Mouse (Mus musculus) monocyte, adult 2 months (primary cell): Measurements from ENCODE around the gene Cavin4.
"Not testable (repeated sequence)": the region's sequence is repeated elsewhere in the genome, so short reads cannot be mapped to it uniquely, and the experiment has no call there.

Experiments used
- DNase-seq, 2 experiments: peaks; one replicate each; pipeline ENCODE4 v3.0.0; 2022; ENCODE audit warnings: low spot score in 2 of 2, low read depth in 1 of 2

Gene Cavin4

GRCm38 (mm10) chr4:48667279-48667678 lies 4.0 kb downstream of the Cavin4 start:
- no peak for DNase-seq

GRCm38 (mm10) chr4:48672915-48673314 lies 9.6 kb downstream of the Cavin4 start:
- no peak for DNase-seq

- no peak for DNase-seq
Observed at GRCm38 (mm10) chr4:48674412-48674811, 11.1 kb downstream of the Cavin4 start.

GRCm38 (mm10) chr4:48676570-48677185 lies 13.4 kb downstream of the Cavin4 start:
- no peak for DNase-seq

DNA sequence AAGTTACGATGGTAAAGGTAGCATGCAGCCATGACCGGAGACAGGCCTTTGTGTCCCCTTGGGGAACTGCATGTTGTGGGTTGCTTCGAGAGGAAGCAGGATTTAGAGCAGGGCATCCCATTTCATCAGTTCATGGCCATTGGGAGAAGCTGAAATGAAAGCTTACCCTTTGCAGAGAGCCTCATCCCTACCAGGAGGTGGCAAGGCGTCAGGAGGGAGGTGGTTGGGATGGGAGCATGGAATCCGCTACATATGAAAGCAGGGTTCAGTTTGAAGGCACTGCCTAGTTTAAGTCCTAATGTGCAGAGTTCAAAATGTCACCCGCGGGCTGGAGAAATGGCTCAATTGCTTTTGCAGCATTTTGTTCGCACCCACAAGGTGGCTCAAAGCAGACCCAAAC lies 14.0 kb downstream of the Cavin4 start:
- no peak for DNase-seq

DNA sequence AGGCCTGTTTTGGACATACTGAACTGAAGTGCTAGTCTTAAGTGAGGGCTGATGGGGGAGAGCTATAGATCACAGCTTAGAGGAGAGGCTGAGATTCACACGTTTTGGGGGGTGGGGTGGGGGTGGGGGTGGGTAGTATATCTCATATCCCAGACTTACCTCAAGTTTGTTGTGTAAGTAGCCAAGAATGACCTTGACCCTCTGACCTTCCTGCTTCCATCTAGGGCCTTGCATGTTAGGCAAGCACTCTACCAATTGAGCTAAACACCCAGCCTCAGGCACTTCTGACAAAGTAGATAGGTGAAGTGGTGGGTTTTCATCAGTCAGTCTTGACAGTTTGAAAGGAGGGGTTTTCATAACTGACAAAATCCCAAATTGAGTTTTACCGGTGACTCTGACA lies 14.5 kb downstream of the Cavin4 start:
- no peak for DNase-seq

DNA sequence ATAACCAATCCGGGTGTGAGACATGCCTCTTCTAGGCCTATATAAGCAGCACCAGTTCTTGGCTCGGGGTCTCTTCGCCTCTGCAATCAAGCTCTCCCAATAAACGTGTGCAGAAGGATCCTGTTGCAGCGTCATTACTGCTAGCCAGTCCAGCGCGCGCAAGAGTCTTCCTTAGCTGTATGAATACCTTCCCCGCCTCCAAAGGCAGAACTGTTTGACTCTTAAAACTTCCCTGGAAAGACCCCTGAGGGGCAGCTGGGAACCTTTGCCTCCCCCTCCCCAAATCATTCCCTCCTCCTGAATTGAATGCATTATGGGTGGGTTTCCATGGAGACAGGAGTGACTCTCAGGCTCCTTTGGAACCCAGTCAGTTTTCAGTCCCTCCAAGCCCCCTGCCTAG lies 15.5 kb downstream of the Cavin4 start:
- no peak for DNase-seq

- not testable (repeated sequence) for DNase-seq
Observed at GRCm38 (mm10) chr4:48679728-48680127, 16.4 kb downstream of the Cavin4 start.

DNA sequence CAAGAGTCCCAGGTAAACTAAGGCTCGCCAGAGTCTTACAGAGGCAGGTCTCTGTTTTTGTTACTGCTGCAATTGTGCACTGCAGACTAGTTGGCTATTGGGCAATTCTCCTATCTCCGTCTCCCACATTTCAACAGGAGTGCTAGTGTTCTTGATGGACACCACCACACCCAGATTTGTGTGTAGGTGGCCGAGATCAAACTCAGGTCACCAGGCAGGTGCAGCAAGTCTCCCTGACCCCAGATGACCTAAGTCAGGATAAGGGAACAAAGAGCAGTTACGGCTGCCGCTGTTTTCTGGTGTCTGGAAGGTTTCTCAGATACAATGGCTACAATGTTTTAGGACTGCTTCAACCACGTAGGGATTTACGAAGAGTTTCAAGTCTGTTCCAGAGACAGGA lies 16.9 kb downstream of the Cavin4 start:
- DNase-seq, result no peak

- no peak for DNase-seq
Observed at GRCm38 (mm10) chr4:48680648-48681343, 17.5 kb downstream of the Cavin4 start.

DNA sequence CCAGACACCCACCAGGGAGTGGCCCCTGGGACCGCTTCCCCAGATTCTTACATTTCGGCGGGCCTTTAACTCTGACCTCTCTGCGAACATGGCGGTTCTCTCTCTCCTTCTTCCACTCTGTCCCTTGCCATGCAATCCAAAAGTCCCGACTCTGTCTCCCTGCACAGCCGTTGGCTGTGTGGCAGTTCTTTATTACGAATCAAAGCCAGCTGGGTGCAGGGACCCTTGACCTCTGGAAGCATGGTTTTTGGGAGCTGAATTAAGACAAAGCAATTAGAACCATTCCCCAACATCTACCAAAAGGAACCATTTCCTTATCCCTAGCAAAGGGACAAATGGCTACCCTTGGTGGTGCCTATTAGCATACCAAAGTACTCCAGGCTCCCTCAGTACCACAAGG lies 19.8 kb downstream of the Cavin4 start:
- no peak for DNase-seq

DNA sequence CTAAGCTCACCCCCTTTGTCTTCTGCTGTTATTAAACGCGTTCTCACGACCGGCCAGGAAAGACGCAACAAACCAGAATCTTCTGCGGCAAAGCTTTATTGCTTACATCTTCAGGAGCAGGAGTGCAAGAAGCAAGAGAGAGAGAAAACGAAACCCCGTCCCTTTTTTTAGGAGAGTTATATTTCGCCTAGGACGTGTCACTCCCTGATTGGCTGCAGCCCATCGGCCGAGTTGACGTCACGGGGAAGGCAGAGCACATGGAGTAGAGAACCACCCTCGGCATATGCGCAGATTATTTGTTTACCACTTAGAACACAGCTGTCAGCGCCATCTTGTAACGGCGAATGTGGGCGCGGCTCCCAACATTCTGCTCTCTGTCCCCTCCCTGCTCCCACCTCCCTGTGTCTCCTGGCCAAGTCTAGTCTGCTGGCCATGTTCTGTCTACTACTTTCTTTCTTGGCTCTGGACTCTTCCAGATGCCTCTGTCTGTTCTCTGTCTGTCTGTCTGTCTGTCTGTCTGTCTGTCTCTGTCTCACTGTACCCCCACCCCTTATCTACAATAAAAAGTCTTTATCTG lies 20.4 kb downstream of the Cavin4 start:
- not testable (repeated sequence) for DNase-seq

DNA sequence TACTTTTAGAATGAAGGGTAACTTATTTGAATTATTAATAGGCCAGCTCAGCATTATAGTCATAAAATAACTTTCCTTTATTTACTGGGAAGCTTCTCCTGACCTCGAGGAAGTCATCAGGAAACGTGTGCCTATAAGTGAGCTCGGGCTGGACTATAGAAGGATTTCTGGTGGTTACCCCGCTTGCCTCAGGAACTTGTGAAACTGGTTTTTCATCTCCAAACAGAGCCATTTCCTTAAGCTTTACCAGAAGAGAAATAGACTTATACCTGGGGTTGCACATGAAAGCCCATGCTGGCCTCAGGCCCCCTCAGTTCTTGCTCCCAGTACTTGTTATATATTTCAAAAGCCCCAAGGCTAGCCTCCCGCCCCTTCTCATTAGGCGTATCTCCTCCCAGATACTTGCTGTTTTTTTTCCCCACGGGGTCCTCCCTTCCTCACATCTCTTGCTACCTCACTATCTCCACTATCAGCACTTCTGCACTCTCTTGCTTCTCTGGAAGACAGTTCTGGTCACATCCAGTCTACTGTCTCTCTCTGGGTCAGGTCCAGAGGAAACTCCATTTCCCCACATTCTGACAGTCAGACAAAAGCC lies 21.4 kb downstream of the Cavin4 start:
- no peak for DNase-seq

DNA sequence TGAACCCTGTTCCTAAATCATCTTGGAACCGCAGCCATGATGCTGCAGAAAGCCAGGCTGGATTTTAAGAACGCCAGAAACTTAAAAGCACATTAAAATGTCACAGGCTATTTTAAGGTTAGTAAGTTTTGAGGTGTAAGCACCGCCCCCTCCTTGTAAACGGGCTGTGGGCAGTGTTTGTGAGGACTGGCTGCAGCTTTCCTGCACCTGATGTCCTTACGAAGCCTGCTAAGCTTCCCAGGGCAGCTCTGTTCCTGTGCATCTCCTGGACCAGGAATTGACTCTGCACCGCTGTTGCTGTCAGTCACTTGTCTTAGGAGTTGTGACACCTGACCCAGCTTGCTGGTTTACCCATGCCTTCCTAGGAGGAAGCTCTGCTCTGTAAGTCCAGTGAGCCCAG lies 24.8 kb downstream of the Cavin4 start:
- no peak for DNase-seq

- DNase-seq, result no peak
Observed at GRCm38 (mm10) chr4:48690640-48691039, 27.3 kb downstream of the Cavin4 start.

DNA sequence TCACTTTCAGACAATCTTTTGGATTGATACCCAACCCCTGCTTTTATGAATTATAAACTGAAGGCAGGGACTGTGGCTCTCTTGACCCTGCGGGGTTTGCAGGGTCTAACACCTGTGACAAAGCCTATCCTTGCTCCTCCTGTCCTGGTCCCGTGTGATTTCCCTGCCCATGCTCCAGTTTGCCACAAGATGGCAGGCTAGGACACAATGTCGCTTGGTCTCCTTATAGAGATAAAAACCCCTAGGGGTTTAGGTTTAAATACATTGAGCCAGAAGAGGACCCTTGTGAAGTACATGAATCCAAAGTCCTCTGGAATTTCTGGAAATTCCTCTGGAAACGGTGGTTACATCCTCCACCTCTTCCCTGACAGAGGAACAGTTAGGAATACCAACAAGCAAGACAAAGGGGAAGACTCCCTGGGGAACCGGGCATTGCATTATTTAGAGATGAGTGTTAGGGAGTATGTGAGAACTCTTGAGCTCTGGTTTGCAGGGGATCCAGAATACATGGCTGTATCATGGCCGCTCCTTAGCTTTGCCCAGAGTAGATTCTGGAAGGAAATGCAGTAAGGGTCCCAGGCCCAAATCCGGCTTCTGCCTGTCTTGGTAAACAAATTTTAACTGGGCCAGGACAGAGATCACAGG lies 28.6 kb downstream of the Cavin4 start:
- DNase-seq, result no peak

- no peak for DNase-seq
Observed at GRCm38 (mm10) chr4:48692736-48693292, 29.5 kb downstream of the Cavin4 start.

DNA sequence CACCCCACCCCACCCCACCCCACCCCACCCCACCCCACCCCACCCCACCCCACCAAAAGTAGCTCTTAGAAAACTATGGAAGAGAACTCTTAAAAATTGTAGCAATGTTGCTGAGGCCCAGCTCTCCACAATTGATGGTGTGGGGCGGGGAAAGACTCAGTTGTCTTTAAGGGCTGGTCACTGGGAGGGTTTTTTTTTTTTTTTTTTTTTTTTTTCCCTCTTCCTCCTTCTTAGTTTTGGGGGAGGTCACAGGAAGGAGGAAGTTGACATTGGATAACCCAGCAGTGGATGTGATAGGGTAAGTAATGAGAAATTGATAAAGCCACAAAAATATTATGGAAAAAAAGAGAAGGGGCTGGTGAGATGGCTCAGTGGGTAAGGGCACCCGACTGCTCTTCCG lies 33.4 kb downstream of the Cavin4 start:
- DNase-seq, result no peak

DNA sequence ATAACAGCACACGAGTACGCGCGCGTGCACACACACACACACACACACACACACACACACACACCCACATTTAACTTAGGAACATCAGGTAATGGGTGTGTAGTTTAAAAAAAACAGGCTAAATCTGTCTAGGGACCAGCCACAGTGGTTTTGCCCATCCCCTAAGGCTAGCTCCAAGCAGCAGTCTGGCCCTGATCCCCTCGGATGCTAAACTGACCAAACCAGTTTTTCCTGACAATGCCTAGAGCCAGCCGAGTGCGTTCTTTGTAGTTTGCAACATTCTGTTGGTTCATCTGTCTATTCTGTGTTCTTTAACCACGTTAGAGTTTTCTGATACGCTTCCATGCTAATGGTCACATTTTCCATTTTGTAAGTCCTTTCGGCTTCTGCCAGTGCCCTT lies 34.0 kb downstream of the Cavin4 start:
- DNase-seq, result no peak

GRCm38 (mm10) chr4:48715865-48716650 lies 52.7 kb downstream of the Cavin4 start:
- no peak for DNase-seq

DNA sequence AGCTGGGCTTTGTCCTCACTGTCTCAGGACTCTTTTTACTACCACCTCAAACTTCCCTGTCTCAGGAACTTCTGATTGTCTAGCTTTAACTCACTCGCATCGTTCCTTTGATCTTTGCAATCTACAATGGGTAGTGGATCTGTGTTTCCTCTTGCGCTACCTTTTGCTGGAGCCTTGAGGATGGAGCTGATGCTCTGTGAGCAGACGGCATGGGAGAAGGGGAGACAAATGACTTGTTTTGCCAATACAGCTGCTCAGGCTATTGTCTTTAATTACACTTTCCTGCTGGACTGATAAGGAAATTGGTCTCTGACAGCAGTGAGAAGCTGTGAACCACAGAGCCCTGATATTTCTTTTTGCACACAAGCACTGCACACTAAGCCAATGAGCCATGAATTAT lies 53.5 kb downstream of the Cavin4 start:
- DNase-seq, result no peak
